Mouse (Mus musculus): ENCODE results near the gene Zfp979.

DNA sequence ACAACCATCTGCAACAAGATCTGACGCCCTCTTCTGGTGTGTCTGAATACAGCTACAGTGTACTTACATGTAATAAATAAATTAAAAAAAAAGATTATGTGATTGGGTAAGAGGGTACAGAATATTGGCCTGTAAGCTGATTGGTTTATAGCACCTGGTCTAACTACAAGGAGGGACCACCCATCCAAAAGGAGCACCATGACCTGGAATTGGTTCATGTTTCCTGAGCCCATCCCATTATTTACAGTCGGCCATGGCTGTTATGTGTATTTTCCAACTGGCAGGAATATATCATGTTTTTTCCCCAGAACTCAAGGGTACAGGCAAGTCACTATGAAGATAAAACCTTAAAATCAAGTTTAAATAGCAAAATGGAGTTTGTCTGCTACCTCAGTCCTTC, 43.5 kb downstream of the Zfp979 start:
- no peak for TF ChIP-seq CTCF (IDR thresholded peaks at IDR 0.05; ENCODE audit: control insufficient read depth, insufficient read depth, insufficient read length)
- no peak for TF ChIP-seq USF1 (IDR thresholded peaks at IDR 0.05; ENCODE audit: low read depth)
- no peak for TF ChIP-seq MYOD1 (IDR thresholded peaks at IDR 0.05; ENCODE audit: control insufficient read depth, insufficient read length, low read depth)
- TF ChIP-seq MAX (IDR thresholded peaks at IDR 0.05) = no peak
- TF ChIP-seq MYOG (IDR thresholded peaks at IDR 0.05; ENCODE audit: control insufficient read depth, extremely low read depth, insufficient read length) = no peak
- TF ChIP-seq FOSL1 (IDR thresholded peaks at IDR 0.05; ENCODE audit: insufficient read depth, low read length, poor library complexity, severe bottlenecking) = no peak

Data from C2C12 (cell line).